Mouse (Mus musculus) CH12.LX (cell line): ENCODE results near the gene 1110008L16Rik.
"Not testable (repeated sequence)": the region's sequence is repeated elsewhere in the genome, so short reads cannot be mapped to it uniquely, and the experiment has no call there.

ENCODE experiments used
- CTCF ChIP-seq, 2 experiments: IDR thresholded peaks in 1 of 2; conservative IDR thresholded peaks in 1 of 2; 2 replicates each; pipeline ENCODE4 v1.5.1; 2011 to 2012; ENCODE audit warnings: low read depth in 2 of 2, low read length in 2 of 2, improper control_type of control experiment in 1 of 2, inconsistent platforms in 1 of 2, mild to moderate bottlenecking in 1 of 2, moderate library complexity in 1 of 2
- MAX ChIP-seq: IDR thresholded peaks from 2 replicates; pipeline ENCODE4 v1.6.1; 2011; ENCODE audit warnings: low read length, improper control_type of control experiment
- POLR2A ChIP-seq: IDR thresholded peaks from 2 replicates; pipeline ENCODE4 v1.6.1; 2011; ENCODE audit warnings: low read depth, mild to moderate bottlenecking, improper control_type of control experiment, low read length
- SIN3A ChIP-seq: IDR thresholded peaks from 2 replicates; pipeline ENCODE4 v1.6.1; 2012; ENCODE audit warnings: low read length, improper control_type of control experiment, inconsistent platforms
- ZC3H11A ChIP-seq: IDR thresholded peaks from 2 replicates; pipeline ENCODE4 v1.6.1; 2012; ENCODE audit warnings: low read depth, mild to moderate bottlenecking, inconsistent platforms, low read length, improper control_type of control experiment

DNA sequence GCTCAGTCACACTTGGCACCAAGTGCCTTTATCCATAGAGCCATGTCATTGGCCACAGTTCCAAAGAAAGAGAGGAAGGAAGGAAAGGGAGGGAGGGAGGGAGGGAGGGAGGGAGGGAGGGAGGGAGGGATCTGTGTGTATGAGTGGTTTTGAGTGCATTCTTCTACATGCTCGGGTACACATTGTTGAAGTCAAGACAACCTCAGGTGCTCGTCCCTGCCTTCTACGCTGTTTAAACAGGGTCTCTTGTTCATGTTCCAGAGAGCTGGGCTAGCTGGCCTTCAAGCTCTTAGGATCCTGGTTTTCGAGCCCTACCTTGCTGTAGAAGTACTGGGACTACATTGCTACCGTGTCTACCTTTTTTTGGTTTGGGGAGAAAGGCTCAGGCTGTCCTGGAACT lies 36.0 kb upstream of the 1110008L16Rik start:
- TF ChIP-seq MAX; POLR2A; ZC3H11A; SIN3A; CTCF (conservative IDR thresholded peaks at IDR 0.05 in 1 of 2, IDR thresholded peaks at IDR 0.05 in 1 of 2; ENCODE audit: low read depth in 2 of 2, low read length in 2 of 2): not testable (repeated sequence)
